Comparison of ENCODE assay signal across 16 mouse cellular contexts in genomic region chr11:57319374-57319773, GRCm38 (mm10).
DNase-seq lines count a peak whose midpoint lies in the region; TF ChIP-seq lines count a peak whose summit lies in the region.
"Had no signal": no experiment of that assay in that cellular context is flagged by ENCODE, and none has a peak within 500 bp of the region (broad histone marks: within the 10 kb centered on the region; RNA-seq: fewer than 3 reads in every experiment).

No protein-coding gene starts in this region.

- peak overlapping the region; percentile 97 for H3K27ac ChIP-seq in layer of hippocampus, adult 2 months
- peak overlapping the region; percentile 21 for H3K27ac ChIP-seq in left cerebral cortex, adult 2 months
- H3K27ac ChIP-seq: embryonic facial prominence, embryonic 12.5 days; forebrain, embryonic 13.5 days had no signal

- intact Hi-C loops in left cerebral cortex, postnatal 10 days (cut with DNase I), result loop anchor here (5.0 to 10.0 kb wide), 3 partner anchors 148 to 1185 kb away; partner anchors contain the start of gene Gria1
- intact Hi-C loops in left cerebral cortex, adult 2 months (cut with DNase I), result loop anchor here (2.0 kb wide), 1 partner anchor 95 kb away; no protein-coding TSS in a partner anchor

- H3K4me3 ChIP-seq in layer of hippocampus, adult 2 months, result no peak overlapping the region
- H3K4me3 ChIP-seq in left cerebral cortex, adult 2 months, result no peak overlapping the region
- H3K4me3 ChIP-seq: embryonic facial prominence, embryonic 12.5 days; erythroblast, embryonic 14.5 days; forebrain, embryonic 13.5 days had no signal

- peak; percentile 59 to 79 for DNase-seq in left cerebral cortex, adult 18-20 months (ENCODE audit: low spot score in 2 of 2)
- DNase-seq in left cerebral cortex, postnatal 10 days (ENCODE audit: extremely low spot score in 1 of 2, low spot score in 2 of 2), result no peak
- DNase-seq in layer of hippocampus, adult 2 months (ENCODE audit: low spot score in 2 of 2), result peak; percentile 86 to 88
- peak in 1 of 2 experiments; percentile 49 for DNase-seq in left cerebral cortex, adult 2 months (ENCODE audit: extremely low spot score in 1 of 2, low spot score in 2 of 2)
- peak; percentile 76 for DNase-seq in telencephalon, adult 2 months (ENCODE audit: low read depth, low spot score)
- DNase-seq in cerebellum, adult 9-10 months, result no peak
- no peak for DNase-seq in thymus, postnatal 36 days
- DNase-seq: B cell, adult 2 months; cerebellum, adult 8-10 months; kidney, adult 8-10 months; kidney, postnatal 14 days; liver, postnatal 0 days; spleen, adult 18-20 months had no signal

- no peak for TF ChIP-seq CTCF in layer of hippocampus, adult 2 months (conservative IDR thresholded peaks at IDR 0.05)
- no peak for TF ChIP-seq CTCF in left cerebral cortex, adult 2 months (IDR thresholded peaks at IDR 0.05)

Comparison
In these comparisons a context has a peak if more than half of its experiments do, and no peak if none do; other contexts are left out.
1. DNase-seq: peak in left cerebral cortex, adult 18-20 months (2 of 2), layer of hippocampus, adult 2 months (2 of 2) and telencephalon, adult 2 months (single experiment); none in left cerebral cortex, postnatal 10 days (0 of 2), cerebellum, adult 9-10 months (single experiment) and thymus, postnatal 36 days (0 of 2).